Mouse (Mus musculus) cerebral cortex, adult 2 months (tissue): ENCODE results near the gene Bspry.

Source experiments
- WGBS: fragments of 180-500 bp; shearing (Covaris S2); methylation state at CpG from one replicate; pipeline ENCODE4 v1.1.7; 2018; 5-methylcytosine and 5-hydroxymethylcytosine counted together

The Bspry gene

GRCm38 (mm10) chr4:62516579-62516978, 36.7 kb downstream of the Bspry start:
- 72% methylated on average over 1 of the region's 1 CpGs for WGBS

DNA sequence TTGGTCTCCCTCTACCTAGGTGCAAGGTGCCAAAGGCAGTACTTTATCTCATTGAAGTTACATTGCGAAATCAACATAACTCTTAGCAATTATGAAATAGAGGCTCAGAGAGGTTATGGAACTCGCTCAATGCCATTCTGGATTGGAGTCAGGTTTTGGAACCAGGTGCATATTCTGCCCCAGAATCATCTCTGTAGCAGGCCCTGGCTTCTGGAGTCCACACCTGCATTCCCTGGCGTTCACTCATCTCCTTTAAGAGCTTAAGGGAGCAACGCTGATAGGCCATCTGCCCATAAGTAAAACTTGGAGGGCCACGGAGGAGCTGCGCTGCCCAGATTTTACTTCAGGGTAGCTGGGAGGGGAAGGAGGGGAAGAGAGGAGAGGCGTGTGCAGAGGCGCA, 37.2 kb downstream of the Bspry start:
- 94% methylated on average over 8 of the region's 8 CpGs for WGBS

GRCm38 (mm10) chr4:62517538-62518415, 37.9 kb downstream of the Bspry start:
- WGBS = 65% methylated on average over 10 of the region's 10 CpGs

- WGBS = 57% methylated on average over 13 of the region's 13 CpGs
Observed at GRCm38 (mm10) chr4:62518416-62519121, 38.7 kb downstream of the Bspry start.

DNA sequence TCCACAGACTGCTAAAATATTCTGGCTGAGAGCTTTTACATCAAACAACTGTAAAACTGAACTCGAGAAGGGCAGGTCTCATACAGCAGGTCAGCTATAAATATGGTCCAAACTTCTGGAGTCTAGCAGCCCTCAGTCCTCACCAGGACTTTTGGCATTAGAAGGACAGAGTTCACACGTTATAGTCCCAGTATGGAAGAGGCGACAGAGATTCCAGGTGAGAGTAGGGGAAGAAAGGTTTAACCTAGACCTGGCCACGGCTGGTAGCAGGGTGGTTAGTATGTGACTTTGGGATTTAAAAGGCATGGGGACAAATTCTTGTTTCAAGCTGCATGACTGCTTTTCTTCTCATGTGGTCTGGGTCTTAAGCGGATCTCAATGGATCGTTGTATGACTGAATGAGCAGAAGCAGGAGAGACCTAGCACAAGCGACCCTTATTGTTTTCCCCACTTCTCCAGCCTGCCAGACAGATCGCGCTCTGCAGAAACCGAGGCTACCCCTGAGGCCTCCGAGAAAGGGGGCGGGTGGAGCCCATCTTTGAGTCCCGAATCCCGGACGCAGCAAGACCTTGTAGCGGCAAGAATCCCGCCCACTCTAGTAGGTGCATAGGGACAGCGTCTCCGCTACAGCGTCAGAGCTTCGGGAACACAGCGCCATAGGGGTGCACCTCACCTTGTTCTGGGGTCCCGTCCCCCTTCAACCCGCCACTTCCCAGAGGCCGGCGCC, 39.4 kb downstream of the Bspry start:
- 3% methylated on average over 26 of the region's 26 CpGs for WGBS

DNA sequence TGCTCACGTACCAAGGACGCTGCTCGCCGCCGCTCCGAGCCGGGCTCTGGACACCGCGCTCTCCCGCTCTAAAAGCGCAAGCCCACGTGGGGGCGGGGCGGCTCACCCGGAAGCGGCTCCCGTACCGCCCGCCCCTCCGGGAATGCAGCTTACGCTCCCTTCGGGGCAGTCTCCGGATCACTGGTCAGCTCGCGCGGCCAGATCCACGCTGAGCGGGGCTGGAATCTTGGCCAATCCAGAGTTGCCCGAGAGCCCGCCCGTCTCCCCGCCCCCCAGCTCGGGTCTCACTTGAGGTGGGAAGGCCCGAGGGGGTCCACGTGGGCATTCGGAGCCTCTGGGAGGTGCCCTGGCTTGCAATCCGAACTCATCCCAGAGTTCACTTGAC, 40.0 kb downstream of the Bspry start, which contains the start of gene Alad:
Gene Alad, minus strand, starts transcription at position 70 of the 385 bp plus-strand sequence.
- under 1% methylated on average over 37 of the region's 37 CpGs for WGBS

GRCm38 (mm10) chr4:62520892-62521400, 41.1 kb downstream of the Bspry start:
- WGBS = 76% methylated on average over 2 of the region's 2 CpGs

GRCm38 (mm10) chr4:62524651-62525488, 45.0 kb downstream of the Bspry start, which contains the start of the genes Pole3 and 4933430I17Rik:
Gene Pole3 (minus strand): TSS chr4:62525068.
Gene 4933430I17Rik (plus strand): TSS chr4:62525369.
- under 1% methylated on average over 59 of the region's 59 CpGs for WGBS

- 1% methylated on average over 10 of the region's 10 CpGs for WGBS
Observed at GRCm38 (mm10) chr4:62525489-62525811, 45.6 kb downstream of the Bspry start.

DNA sequence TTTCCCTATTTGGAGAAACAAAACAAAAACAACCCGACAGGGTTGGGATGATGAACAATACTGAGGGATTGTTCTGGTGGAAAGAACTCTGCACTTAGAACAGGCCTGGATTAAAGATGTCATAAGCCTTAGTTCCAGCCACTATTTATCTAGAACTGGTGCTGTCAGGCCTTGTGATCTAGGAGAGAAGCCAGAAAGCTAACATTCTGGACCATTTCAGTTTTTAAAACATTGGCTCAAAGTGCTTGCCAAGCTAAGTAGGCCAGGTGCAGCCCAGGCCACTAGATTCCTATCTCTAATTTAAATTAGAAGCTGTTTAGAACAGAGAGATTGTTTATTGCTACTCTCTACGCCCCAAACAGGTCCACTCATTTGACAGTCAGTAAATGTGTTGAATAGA, 46.4 kb downstream of the Bspry start:
- 61% methylated on average over 2 of the region's 2 CpGs for WGBS

DNA sequence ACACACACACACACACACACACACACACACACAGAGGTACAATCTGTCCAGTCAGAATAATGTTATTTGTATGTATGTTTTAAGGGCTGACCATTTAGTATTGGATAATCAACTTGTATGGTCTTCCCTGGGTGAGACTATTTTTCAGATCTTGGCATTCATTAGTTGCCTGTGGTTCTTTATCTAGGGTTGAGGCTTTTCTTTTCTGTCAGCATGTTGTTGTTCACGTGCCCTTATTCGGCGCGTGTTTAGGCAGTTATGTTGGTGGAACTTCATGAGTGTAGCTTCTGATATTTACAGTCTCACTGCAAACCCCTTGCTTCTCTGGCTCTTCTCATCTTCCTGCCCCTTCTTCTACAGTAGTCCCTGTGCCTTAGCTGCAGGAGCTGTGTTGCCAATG, 47.8 kb downstream of the Bspry start:
- 84% methylated on average over 4 of the region's 4 CpGs for WGBS

GRCm38 (mm10) chr4:62533729-62534128, 53.9 kb downstream of the Bspry start:
- WGBS = 85% methylated on average over 6 of the region's 6 CpGs

DNA sequence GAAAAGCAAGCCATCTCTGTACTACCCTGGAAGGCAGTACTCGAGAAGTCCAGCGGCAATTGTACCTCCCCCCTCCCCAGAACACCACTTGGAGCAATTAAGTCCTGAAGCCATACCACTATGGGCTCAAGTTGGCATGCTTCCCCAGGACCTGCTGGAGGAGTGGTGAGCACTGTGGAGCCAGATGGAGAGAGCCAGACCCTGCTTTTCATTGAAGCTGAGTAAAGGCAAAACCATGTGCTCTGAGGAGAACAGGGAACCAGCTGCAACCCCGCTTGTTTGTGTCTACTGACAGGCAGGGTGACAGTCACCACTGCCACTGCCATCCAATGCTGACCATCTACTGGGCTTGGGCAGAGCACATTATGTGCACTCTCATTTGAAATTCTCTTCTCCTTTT, 61.9 kb downstream of the Bspry start:
- WGBS = 70% methylated on average over 3 of the region's 3 CpGs

- WGBS = 84% methylated on average over 6 of the region's 6 CpGs
Observed at GRCm38 (mm10) chr4:62543782-62544181, 63.9 kb downstream of the Bspry start.
